Mouse (Mus musculus) lung, embryonic 15.5 days (tissue): ENCODE results near the gene Six4. TPM values are rescaled to one million over a fixed set of nuclear protein-coding genes. Genes with fewer than 3 reads are reported as not detected.

Source experiments
- ATAC-seq: fragments of 200-750 bp; cut with Nextera tagmentation; 2 replicates; pipeline ENCODE4 v1.8.0; 2017; ENCODE audit warnings: moderate number of reproducible peaks, borderline replicate concordance; ENCODE audit not compliant: low FRiP score, low TSS enrichment; ENCODE audit errors: extremely low read depth
- H3K27ac ChIP-seq: fragments of 300-500 bp; sonication (generic); 2 replicates; pipeline ENCODE4 v1.5.1; 2015; ENCODE audit warnings: moderate library complexity, mild to moderate bottlenecking, inconsistent platforms
- H3K27me3 ChIP-seq: fragments of 300-500 bp; sonication (generic); 2 replicates; pipeline ENCODE4 v1.6.1; 2015; ENCODE audit warnings: inconsistent platforms
- H3K36me3 ChIP-seq: fragments of 300-500 bp; sonication (generic); 2 replicates; pipeline ENCODE4 v1.6.1; 2015; ENCODE audit warnings: inconsistent platforms
- H3K4me1 ChIP-seq: fragments of 300-500 bp; sonication (generic); 2 replicates; pipeline ENCODE4 v1.6.1; 2015; ENCODE audit warnings: inconsistent platforms
- H3K4me2 ChIP-seq: fragments of 300-500 bp; sonication (generic); 2 replicates; pipeline ENCODE4 v1.6.1; 2015; ENCODE audit warnings: inconsistent platforms, mild to moderate bottlenecking, moderate library complexity
- H3K4me3 ChIP-seq: fragments of 300-500 bp; sonication (generic); 2 replicates; pipeline ENCODE4 v1.5.1; 2015; ENCODE audit warnings: mild to moderate bottlenecking, inconsistent platforms
- H3K9ac ChIP-seq: fragments of 300-500 bp; sonication (generic); 2 replicates; pipeline ENCODE4 v1.6.1; 2015; ENCODE audit warnings: inconsistent platforms
- H3K9me3 ChIP-seq: fragments of 300-500 bp; sonication (generic); 2 replicates; pipeline ENCODE4 v1.6.1; 2016; ENCODE audit warnings: inconsistent platforms
- WGBS: fragments of 180-500 bp; shearing (Covaris S2); methylation state at CpG from one replicate; pipeline ENCODE4 v1.1.7; 2015; 5-methylcytosine and 5-hydroxymethylcytosine counted together
- polyA plus RNA-seq: library from polyadenylated mRNA; unstranded; fragments of >200 nt; fragmentation: Nextera tagmentation; extraction: Ambion mirVana; gene quantifications from 2 replicates; pipeline ENCODE4 v1.2.1, GENCODE M21; 2015

Six4 gene
- polyA plus RNA-seq, 1 experiment from 2014 or later: 2.4 TPM

DNA sequence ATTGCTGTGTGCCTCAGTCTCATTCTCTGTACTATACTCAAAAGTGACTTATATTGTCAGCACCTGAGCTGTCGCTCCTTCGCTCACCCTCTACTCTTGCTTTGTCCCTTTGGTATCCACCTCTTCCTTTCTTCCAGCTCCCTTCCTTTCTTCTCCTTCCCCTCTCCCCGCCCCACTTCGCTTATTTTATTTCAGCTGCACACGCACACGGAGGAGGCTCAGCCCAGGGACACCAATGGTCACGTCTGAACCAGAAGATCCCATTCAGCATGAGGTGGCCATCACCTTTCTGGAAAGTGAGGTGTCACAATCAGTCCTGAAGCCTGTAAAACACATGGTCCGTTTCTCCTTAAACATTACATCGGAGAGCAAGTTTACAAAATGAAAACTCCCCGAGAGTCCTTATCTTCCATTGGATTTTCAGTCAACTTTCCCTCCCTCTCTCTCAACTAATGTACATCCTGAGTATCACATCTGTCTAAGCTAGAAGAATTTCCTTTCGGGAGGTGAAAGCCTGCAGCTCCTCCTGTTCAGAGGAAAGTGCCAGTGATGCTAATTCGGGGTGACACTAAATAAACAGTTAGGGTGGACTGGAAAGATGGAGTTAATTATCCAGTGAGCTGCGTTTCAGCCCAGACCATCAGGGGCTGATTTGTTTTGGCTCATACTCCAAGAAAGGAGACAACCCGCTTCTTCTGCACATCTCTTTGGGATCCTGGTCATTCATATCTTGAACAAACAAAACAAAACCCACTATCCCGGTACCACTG is 62.3 kb downstream of the Six4 start:
- H3K27me3 ChIP-seq: peaks cover 100% of the 10 kb centered on the region
- H3K36me3 ChIP-seq: no peaks in the 10 kb centered on the region
- no peak overlapping the region for H3K9ac ChIP-seq
- H3K4me1 ChIP-seq: peaks cover 17% of the 10 kb centered on the region
- no peak overlapping the region for H3K4me2 ChIP-seq
- ATAC-seq: no peak
- no peak overlapping the region for H3K4me3 ChIP-seq
- H3K9me3 ChIP-seq: no peaks in the 10 kb centered on the region
- no peak overlapping the region for H3K27ac ChIP-seq
- 3% methylated on average over 15 of the region's 15 CpGs for WGBS

- Histone ChIP-seq H3K36me3 (no peaks in the 10 kb centered on the region), H3K27me3 (peaks cover 100% of the 10 kb centered on the region), H3K9ac (no peak overlapping the region), H3K4me1 (peaks cover 24% of the 10 kb centered on the region), H3K4me2 (no peak overlapping the region), H3K9me3 (no peaks in the 10 kb centered on the region), H3K27ac (no peak overlapping the region), H3K4me3 (no peak overlapping the region)
- no peak for ATAC-seq
- WGBS: 1% methylated on average over 13 of the region's 13 CpGs
Measured at GRCm38 (mm10) chr12:73050305-73050704, 63.0 kb downstream of the Six4 start.

Other genes with a start within 250 kb of the Six4 start
- gene Six6, start 173.6 kb downstream of the Six4 start, polyA plus RNA-seq: not detected in 2 replicates
- gene 4930447C04Rik, start 172.7 kb downstream of the Six4 start, polyA plus RNA-seq: 0.38 and 1.3 TPM in 2 replicates
- 1.3 and 1.5 TPM in 2 replicates for gene Six1, start 59.6 kb downstream of the Six4 start, polyA plus RNA-seq
- gene Mnat1, start 10.3 kb upstream of the Six4 start, polyA plus RNA-seq: 31.4 and 31.9 TPM in 2 replicates
- 18.0 and 19.1 TPM in 2 replicates for gene Trmt5, start 173.3 kb upstream of the Six4 start, polyA plus RNA-seq
- gene Slc38a6, start 173.3 kb upstream of the Six4 start, polyA plus RNA-seq: 7.7 and 9.4 TPM in 2 replicates